Mouse (Mus musculus) myocyte (in vitro differentiated cells): ENCODE measurements around the gene Xpo6. TPM values are rescaled to one million over a fixed set of nuclear protein-coding genes. Genes with fewer than 3 reads are reported as not detected.

ENCODE experiments used
- H3K27me3 ChIP-seq: one replicate; pipeline ENCODE4 v1.6.1; 2011; ENCODE audit not compliant: control insufficient read depth, insufficient read depth, insufficient read length
- H3K36me3 ChIP-seq: one replicate; pipeline ENCODE4 v1.6.1; 2011; ENCODE audit not compliant: control insufficient read depth, insufficient read depth
- H3K4me2 ChIP-seq: one replicate; pipeline ENCODE4 v1.6.1; 2011; ENCODE audit warnings: low read depth, control low read depth
- H3K4me3 ChIP-seq: one replicate; pipeline ENCODE4 v1.5.1; 2011; ENCODE audit warnings: mild to moderate bottlenecking, control low read depth, moderate library complexity
- H3K79me2 ChIP-seq: one replicate; pipeline ENCODE4 v1.6.1; 2011; ENCODE audit not compliant: control insufficient read depth, insufficient read depth
- H3ac ChIP-seq: one replicate; pipeline ENCODE4 v1.6.1; 2011; ENCODE audit not compliant: control insufficient read depth, insufficient read length
- CEBPB ChIP-seq: IDR thresholded peaks from 2 replicates; pipeline ENCODE4 v1.6.1; 2011; ENCODE audit warnings: mild to moderate bottlenecking, moderate library complexity; ENCODE audit not compliant: poor library complexity, insufficient read depth, severe bottlenecking
- E2F4 ChIP-seq: IDR thresholded peaks from one replicate; pipeline ENCODE4 v1.6.1; 2011; ENCODE audit warnings: mild to moderate bottlenecking, control low read depth, moderate library complexity; ENCODE audit not compliant: insufficient read depth
- MAX ChIP-seq: IDR thresholded peaks from one replicate; pipeline ENCODE4 v1.6.1; 2011; ENCODE audit warnings: low read depth, mild to moderate bottlenecking, control low read depth
- MYOD1 ChIP-seq, 3 experiments: IDR thresholded peaks; one replicate each; pipeline ENCODE4 v1.6.1; 2011; ENCODE audit warnings: control low read depth in 2 of 3, low read depth in 2 of 3, mild to moderate bottlenecking in 2 of 3, moderate library complexity in 1 of 3; ENCODE audit not compliant: insufficient read length in 2 of 3, control insufficient read depth in 1 of 3
- MYOG ChIP-seq, 3 experiments: IDR thresholded peaks; one replicate each; pipeline ENCODE4 v1.6.1; 2011; ENCODE audit warnings: control low read depth in 2 of 3, low read depth in 2 of 3, mild to moderate bottlenecking in 2 of 3; ENCODE audit not compliant: insufficient read length in 2 of 3, control insufficient read depth in 1 of 3, insufficient read depth in 1 of 3
- POLR2A ChIP-seq: IDR thresholded peaks from one replicate; pipeline ENCODE4 v1.6.1; 2011; ENCODE audit warnings: low read depth, mild to moderate bottlenecking, control low read depth, moderate library complexity; ENCODE audit not compliant: insufficient read length
- POLR2AphosphoS2 ChIP-seq: IDR thresholded peaks from one replicate; pipeline ENCODE4 v1.6.1; 2011; ENCODE audit warnings: low read depth, control low read depth; ENCODE audit not compliant: insufficient read length
- REST ChIP-seq: IDR thresholded peaks from one replicate; pipeline ENCODE4 v1.6.1; 2011; ENCODE audit warnings: mild to moderate bottlenecking, control low read depth, moderate library complexity; ENCODE audit not compliant: insufficient read depth, insufficient read length
- SRF ChIP-seq: IDR thresholded peaks from one replicate; pipeline ENCODE4 v1.6.1; 2011; ENCODE audit warnings: low read depth; ENCODE audit not compliant: control insufficient read depth, insufficient read length
- TCF12 ChIP-seq: IDR thresholded peaks from one replicate; pipeline ENCODE4 v1.6.1; 2011; ENCODE audit warnings: mild to moderate bottlenecking, control low read depth; ENCODE audit not compliant: poor library complexity, insufficient read depth, severe bottlenecking
- TCF3 ChIP-seq: IDR thresholded peaks from one replicate; pipeline ENCODE4 v1.6.1; 2011; ENCODE audit warnings: low read depth, control low read depth; ENCODE audit not compliant: insufficient read length
- USF1 ChIP-seq: IDR thresholded peaks from one replicate; pipeline ENCODE4 v1.6.1; 2011; ENCODE audit warnings: low read depth, mild to moderate bottlenecking, control low read depth, moderate library complexity
- polyA plus RNA-seq: library from polyadenylated mRNA; unstranded; fragments of >200 nt; fragmentation: generic; extraction: Trizol; gene quantifications from one replicate; pipeline ENCODE4 v1.2.1, GENCODE M21; 2012; ENCODE audit warnings: missing spikeins

Gene Xpo6
- polyA plus RNA-seq, 1 experiment: 36.4 TPM

DNA sequence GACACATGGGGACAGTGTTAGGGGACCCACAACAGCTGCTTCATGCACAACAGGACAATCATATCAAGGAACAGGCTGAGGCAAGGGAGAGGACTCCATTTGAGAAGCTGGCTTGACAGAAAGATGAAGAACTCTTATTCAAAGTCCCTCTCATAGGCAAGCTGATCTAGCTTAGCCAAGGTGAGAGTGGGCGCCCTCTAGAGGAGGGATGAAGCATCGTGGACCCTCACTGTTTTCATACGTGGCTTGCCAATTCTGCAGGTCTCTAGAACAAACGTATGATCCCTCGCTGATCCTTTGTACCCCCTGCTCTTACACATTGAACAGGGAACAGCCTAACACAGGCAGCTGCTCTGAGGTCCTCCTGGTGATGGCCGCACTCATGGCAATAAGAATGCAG, 110.5 kb downstream of the Xpo6 start:
- TF ChIP-seq TCF12: no peak
- no peak for TF ChIP-seq MAX
- no peak for TF ChIP-seq MYOG (IDR thresholded peaks at IDR 0.05; ENCODE audit: control insufficient read depth in 1 of 3, insufficient read depth in 1 of 3, insufficient read length in 2 of 3, low read depth in 2 of 3)
- TF ChIP-seq E2F4: no peak
- TF ChIP-seq SRF: no peak
- no peak for TF ChIP-seq POLR2AphosphoS2
- no peak for TF ChIP-seq CEBPB
- TF ChIP-seq REST: no peak
- no peak for TF ChIP-seq POLR2A
- TF ChIP-seq USF1: no peak
- no peak for TF ChIP-seq TCF3
- no peak for TF ChIP-seq MYOD1 (IDR thresholded peaks at IDR 0.05; ENCODE audit: control insufficient read depth in 1 of 3, insufficient read length in 2 of 3, low read depth in 2 of 3)
- Histone ChIP-seq H3K36me3 (no peaks in the 10 kb centered on the region), H3K4me3 (no peak overlapping the region)

DNA sequence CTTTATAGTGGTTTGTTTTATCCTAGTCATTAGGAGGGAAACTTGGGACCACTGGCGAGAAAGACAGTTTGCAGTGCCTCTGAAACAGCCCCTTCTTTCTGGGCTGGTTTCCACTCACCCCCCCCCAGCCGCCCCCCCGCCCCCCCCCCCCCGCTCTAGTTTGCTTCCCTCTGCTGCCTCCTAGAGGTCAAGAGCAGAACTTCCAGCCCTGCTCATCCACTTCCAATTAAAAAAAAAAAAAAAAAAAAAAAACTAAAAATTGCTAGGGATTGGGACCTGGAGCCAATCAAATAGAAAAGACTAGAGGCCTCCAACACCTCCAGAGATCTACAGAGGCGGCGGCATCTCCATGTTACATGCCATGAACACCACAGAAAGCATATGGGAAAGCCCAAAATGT, 112.1 kb downstream of the Xpo6 start:
- Histone ChIP-seq H3K4me3 (no peak overlapping the region), H3K79me2 (no peaks in the 10 kb centered on the region), H3K4me2 (no peak overlapping the region), H3ac (no peak overlapping the region), H3K27me3 (peaks cover 23% of the 10 kb centered on the region), H3K36me3 (no peaks in the 10 kb centered on the region)
- no peak for TF ChIP-seq POLR2AphosphoS2

More for the DNA sequence above, 110.5 kb downstream of the Xpo6 start:
- no peak overlapping the region for H3ac ChIP-seq
- peaks cover 12% of the 10 kb centered on the region for H3K27me3 ChIP-seq
- H3K79me2 ChIP-seq: no peaks in the 10 kb centered on the region
- no peak overlapping the region for H3K4me2 ChIP-seq

DNA sequence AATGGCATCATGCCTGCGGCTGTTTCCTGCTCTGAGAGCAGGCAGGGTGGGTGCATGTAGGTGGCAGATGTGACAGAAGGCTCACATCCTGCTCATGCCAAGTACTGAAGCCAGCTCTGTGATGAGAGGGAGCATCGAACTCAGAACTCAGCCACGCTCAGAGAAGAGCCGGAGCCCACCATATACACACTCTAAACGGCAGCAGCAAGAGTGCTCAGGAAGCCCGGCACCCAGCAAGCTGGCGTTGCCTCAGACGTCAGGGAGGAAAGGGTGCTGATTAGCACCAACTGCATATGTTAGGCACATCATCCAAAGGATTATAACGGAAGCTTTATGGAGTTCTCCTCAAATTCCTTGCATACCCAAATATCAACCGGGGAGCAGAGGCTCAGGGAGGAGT, 112.7 kb downstream of the Xpo6 start:
- H3K36me3 ChIP-seq: no peaks in the 10 kb centered on the region
- H3ac ChIP-seq: no peak overlapping the region
- TF ChIP-seq CEBPB (no peak), POLR2A (no peak), MYOD1 (IDR thresholded peaks at IDR 0.05; ENCODE audit: control insufficient read depth in 1 of 3, insufficient read length in 2 of 3, low read depth in 2 of 3) (no peak), MYOG (IDR thresholded peaks at IDR 0.05; ENCODE audit: control insufficient read depth in 1 of 3, insufficient read depth in 1 of 3, insufficient read length in 2 of 3, low read depth in 2 of 3) (no peak), E2F4 (no peak), TCF3 (no peak), USF1 (no peak), POLR2AphosphoS2 (no peak), TCF12 (no peak), REST (no peak), MAX (no peak), SRF (no peak)

DNA sequence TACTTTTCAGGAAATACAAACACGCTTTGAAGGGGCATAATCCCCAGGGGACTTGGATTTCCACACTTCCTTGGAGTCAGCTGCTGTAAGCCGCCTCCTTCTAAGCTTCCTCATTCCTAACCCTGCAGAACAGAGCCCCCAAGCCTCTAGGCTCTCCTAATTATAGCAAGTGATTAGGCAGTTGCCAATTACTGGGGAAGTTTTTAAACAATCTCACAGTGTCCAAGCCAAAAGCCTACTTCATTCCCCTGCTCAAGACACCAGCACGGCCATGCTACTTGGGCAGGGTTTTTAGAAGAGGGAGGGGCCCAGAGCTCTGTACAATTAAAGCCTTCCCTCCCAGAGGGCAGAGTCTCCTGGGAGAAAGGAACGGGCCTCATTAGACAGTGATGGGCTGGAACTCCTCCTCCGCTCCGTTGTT, 114.0 kb downstream of the Xpo6 start:
- Histone ChIP-seq H3K4me2 (peak overlapping the region; percentile 18), H3ac (no peak overlapping the region)
- TF ChIP-seq POLR2A (no peak), MAX (no peak)

More for the DNA sequence above, 112.7 kb downstream of the Xpo6 start:
- Histone ChIP-seq H3K4me2 (no peak overlapping the region), H3K27me3 (peaks cover 29% of the 10 kb centered on the region), H3K79me2 (no peaks in the 10 kb centered on the region), H3K4me3 (no peak overlapping the region)

DNA sequence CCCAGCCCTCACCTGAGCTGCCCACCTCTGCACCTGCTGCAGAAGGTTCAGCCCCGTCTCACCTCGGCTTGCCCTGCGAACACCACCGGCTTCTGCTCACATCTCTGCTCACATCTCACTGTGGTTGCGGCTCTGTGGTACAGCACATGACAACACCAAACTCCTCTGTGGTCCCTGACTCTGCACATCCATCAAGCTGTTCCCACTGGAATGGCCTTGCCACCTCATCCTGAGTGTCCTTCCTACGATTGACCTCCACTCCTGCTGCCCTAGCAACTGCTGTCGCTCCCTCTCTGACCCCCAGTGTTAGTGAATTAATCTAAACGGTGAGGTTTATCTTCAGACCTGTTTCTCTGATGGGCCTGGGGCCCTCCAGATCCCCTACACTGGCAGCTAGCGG, 115.1 kb downstream of the Xpo6 start:
- no peak overlapping the region for H3K4me3 ChIP-seq
- H3K4me2 ChIP-seq: no peak overlapping the region
- no peak for TF ChIP-seq POLR2AphosphoS2
- no peak for TF ChIP-seq CEBPB
- no peak for TF ChIP-seq E2F4
- TF ChIP-seq MAX: no peak
- TF ChIP-seq TCF3: no peak
- TF ChIP-seq SRF: no peak
- no peak for TF ChIP-seq REST
- TF ChIP-seq USF1: no peak
- TF ChIP-seq MYOD1 (IDR thresholded peaks at IDR 0.05; ENCODE audit: control insufficient read depth in 1 of 3, insufficient read length in 2 of 3, low read depth in 2 of 3): no peak
- no peak for TF ChIP-seq TCF12
- TF ChIP-seq POLR2A: no peak
- TF ChIP-seq MYOG (IDR thresholded peaks at IDR 0.05; ENCODE audit: control insufficient read depth in 1 of 3, insufficient read depth in 1 of 3, insufficient read length in 2 of 3, low read depth in 2 of 3): no peak
- H3K36me3 ChIP-seq: no peaks in the 10 kb centered on the region
- H3ac ChIP-seq: no peak overlapping the region
- no peaks in the 10 kb centered on the region for H3K79me2 ChIP-seq
- H3K27me3 ChIP-seq: peaks cover 53% of the 10 kb centered on the region

More for the DNA sequence above, 114.0 kb downstream of the Xpo6 start:
- Histone ChIP-seq H3K4me3 (no peak overlapping the region), H3K36me3 (no peaks in the 10 kb centered on the region), H3K27me3 (peaks cover 41% of the 10 kb centered on the region), H3K79me2 (no peaks in the 10 kb centered on the region)
